Mouse (Mus musculus) lung, embryonic 14.5 days (tissue): ENCODE data around the gene Sgsh. TPM values are rescaled to one million over a fixed set of nuclear protein-coding genes. Genes with fewer than 3 reads are reported as not detected.

ENCODE experiments used
- ATAC-seq: fragments of 200-750 bp; cut with Nextera tagmentation; 2 replicates; pipeline ENCODE4 v1.8.0; 2017; ENCODE audit warnings: mild to moderate bottlenecking, moderate TSS enrichment, moderate library complexity; ENCODE audit not compliant: insufficient read depth
- DNase-seq: peaks from one replicate; pipeline ENCODE4 v3.0.0-alpha.2; 2015
- H3K27ac ChIP-seq: fragments of 300-500 bp; sonication (generic); 2 replicates; pipeline ENCODE4 v1.5.1; 2014; ENCODE audit warnings: low read depth, mild to moderate bottlenecking, moderate library complexity
- H3K27me3 ChIP-seq: fragments of 300-500 bp; sonication (generic); 2 replicates; pipeline ENCODE4 v1.6.1; 2014; ENCODE audit warnings: low read length, control low read depth; ENCODE audit not compliant: insufficient read depth
- H3K36me3 ChIP-seq: fragments of 300-500 bp; sonication (generic); 2 replicates; pipeline ENCODE4 v1.6.1; 2014; ENCODE audit warnings: control low read depth; ENCODE audit not compliant: insufficient read depth
- H3K4me1 ChIP-seq: fragments of 300-500 bp; sonication (generic); 2 replicates; pipeline ENCODE4 v1.6.1; 2014; ENCODE audit warnings: antibody characterized with exemption, control low read depth; ENCODE audit not compliant: insufficient read depth
- H3K4me2 ChIP-seq: fragments of 300-500 bp; sonication (generic); 2 replicates; pipeline ENCODE4 v1.6.1; 2014; ENCODE audit warnings: mild to moderate bottlenecking
- H3K4me3 ChIP-seq: fragments of 300-500 bp; sonication (generic); 2 replicates; pipeline ENCODE4 v1.5.1; 2014; ENCODE audit warnings: low read depth, low read length
- H3K9ac ChIP-seq: fragments of 300-500 bp; sonication (generic); 2 replicates; pipeline ENCODE4 v1.6.1; 2014
- H3K9me3 ChIP-seq: fragments of 300-500 bp; sonication (generic); 2 replicates; pipeline ENCODE4 v1.6.1; 2016; ENCODE audit warnings: low read depth, low read length, control low read depth
- CTCF ChIP-seq: IDR thresholded peaks from 2 replicates; pipeline ENCODE4 v1.5.1; 2016; ENCODE audit warnings: antibody characterized with exemption, low read depth
- WGBS: fragments of 180-500 bp; shearing (Covaris S2); extraction: QIAGEN DNeasy Blood & Tissue Kit; methylation state at CpG from one replicate; pipeline ENCODE4 v1.1.7; 2014; 5-methylcytosine and 5-hydroxymethylcytosine counted together
- polyA plus RNA-seq: library from polyadenylated mRNA; unstranded; fragments of >200 nt; fragmentation: Nextera tagmentation; extraction: Ambion mirVana; gene quantifications from 2 replicates; pipeline ENCODE4 v1.2.1, GENCODE M21; 2014

The Sgsh gene
- polyA plus RNA-seq, 1 experiment from 2014 or later: 7.6 TPM

GRCm38 (mm10) chr11:119310621-119311020, 44.7 kb downstream of the Sgsh start:
- Histone ChIP-seq H3K27me3 (no peaks in the 10 kb centered on the region), H3K4me1 (no peaks in the 10 kb centered on the region), H3K36me3 (no peaks in the 10 kb centered on the region), H3K9me3 (no peaks in the 10 kb centered on the region), H3K4me3 (no peak overlapping the region), H3K9ac (no peak overlapping the region), H3K27ac (no peak overlapping the region), H3K4me2 (no peak overlapping the region)
- TF ChIP-seq CTCF: no peak
- WGBS: 16% methylated on average over 10 of the region's 10 CpGs
- no peak for DNase-seq
- no peak for ATAC-seq

- Histone ChIP-seq H3K9me3 (no peaks in the 10 kb centered on the region), H3K4me3 (no peak overlapping the region), H3K27ac (no peak overlapping the region), H3K27me3 (no peaks in the 10 kb centered on the region), H3K9ac (no peak overlapping the region), H3K4me1 (no peaks in the 10 kb centered on the region), H3K36me3 (no peaks in the 10 kb centered on the region), H3K4me2 (no peak overlapping the region)
- TF ChIP-seq CTCF: no peak
- ATAC-seq: no peak
- peak; percentile 13 for DNase-seq
- WGBS: 13% methylated on average over 11 of the region's 11 CpGs
Measured at GRCm38 (mm10) chr11:119307916-119308315, 47.4 kb downstream of the Sgsh start.

GRCm38 (mm10) chr11:119307658-119307867, 47.8 kb downstream of the Sgsh start, which contains the start of gene Card14:
Gene Card14 (plus strand): TSS chr11:119307768.
- Histone ChIP-seq H3K9me3 (no peaks in the 10 kb centered on the region), H3K4me1 (no peaks in the 10 kb centered on the region), H3K4me3 (no peak within 1 kb of the TSS), H3K27ac (peak within 1 kb of the TSS; percentile 1; the same call in 1 of the 2 replicates), H3K36me3 (no peaks in the 10 kb centered on the region), H3K9ac (no peak within 1 kb of the TSS), H3K4me2 (no peak within 1 kb of the TSS), H3K27me3 (no peaks in the 10 kb centered on the region)
- DNase-seq (no peak), ATAC-seq (no peak)
- 27% methylated on average over 1 of the region's 1 CpGs for WGBS
- TF ChIP-seq CTCF: no peak

- Histone ChIP-seq H3K36me3 (no peaks in the 10 kb centered on the region), H3K27ac (peak overlapping the region; percentile 1; the same call in 1 of the 2 replicates), H3K4me2 (no peak overlapping the region), H3K4me1 (no peaks in the 10 kb centered on the region), H3K27me3 (no peaks in the 10 kb centered on the region), H3K9ac (no peak overlapping the region), H3K4me3 (no peak overlapping the region), H3K9me3 (no peaks in the 10 kb centered on the region)
- no peak for TF ChIP-seq CTCF
- WGBS: 47% methylated on average over 13 of the region's 13 CpGs
- DNase-seq (no peak), ATAC-seq (no peak)
Measured at GRCm38 (mm10) chr11:119306762-119307657, 48.3 kb downstream of the Sgsh start.

GRCm38 (mm10) chr11:119304904-119305712, 50.2 kb downstream of the Sgsh start:
- DNase-seq (peak; percentile 78), ATAC-seq (no peak)
- H3K27ac ChIP-seq: no peak overlapping the region
- H3K9me3 ChIP-seq: no peaks in the 10 kb centered on the region
- WGBS: 43% methylated on average over 16 of the region's 16 CpGs
- H3K4me2 ChIP-seq: no peak overlapping the region
- H3K27me3 ChIP-seq: no peaks in the 10 kb centered on the region
- TF ChIP-seq CTCF: peak; percentile 84
- no peak overlapping the region for H3K9ac ChIP-seq
- H3K36me3 ChIP-seq: no peaks in the 10 kb centered on the region
- no peaks in the 10 kb centered on the region for H3K4me1 ChIP-seq
- H3K4me3 ChIP-seq: no peak overlapping the region

GRCm38 (mm10) chr11:119300986-119301385, 54.4 kb downstream of the Sgsh start:
- Histone ChIP-seq H3K9ac (peak overlapping the region; percentile 98; the same call in 1 of the 2 replicates), H3K9me3 (no peaks in the 10 kb centered on the region), H3K4me2 (peak overlapping the region; percentile 94), H3K4me1 (peaks cover 4% of the 10 kb centered on the region; the same call in 1 of the 2 replicates), H3K27ac (no peak overlapping the region), H3K36me3 (peaks cover 26% of the 10 kb centered on the region), H3K4me3 (peak overlapping the region; percentile 96; the same call in 1 of the 2 replicates), H3K27me3 (no peaks in the 10 kb centered on the region)
- DNase-seq: peak; percentile 7
- no peak for ATAC-seq
- no peak for TF ChIP-seq CTCF
- 20% methylated on average over 2 of the region's 2 CpGs for WGBS
